Mouse (Mus musculus) olfactory bulb, adult 2 months (tissue): ENCODE results near the gene Cnnm1.

Experiments used
- CTCF ChIP-seq: fragments of 200-500 bp; IDR thresholded peaks from 2 replicates; pipeline ENCODE4 v1.5.1; 2012; ENCODE audit warnings: low read depth, mild to moderate bottlenecking, low read length, moderate library complexity; ENCODE audit not compliant: insufficient read depth
- POLR2A ChIP-seq: fragments of 200-500 bp; IDR thresholded peaks from 2 replicates; pipeline ENCODE4 v1.6.1; 2012; ENCODE audit warnings: mild to moderate bottlenecking, low read depth, low read length, moderate library complexity; ENCODE audit not compliant: insufficient read depth

DNA sequence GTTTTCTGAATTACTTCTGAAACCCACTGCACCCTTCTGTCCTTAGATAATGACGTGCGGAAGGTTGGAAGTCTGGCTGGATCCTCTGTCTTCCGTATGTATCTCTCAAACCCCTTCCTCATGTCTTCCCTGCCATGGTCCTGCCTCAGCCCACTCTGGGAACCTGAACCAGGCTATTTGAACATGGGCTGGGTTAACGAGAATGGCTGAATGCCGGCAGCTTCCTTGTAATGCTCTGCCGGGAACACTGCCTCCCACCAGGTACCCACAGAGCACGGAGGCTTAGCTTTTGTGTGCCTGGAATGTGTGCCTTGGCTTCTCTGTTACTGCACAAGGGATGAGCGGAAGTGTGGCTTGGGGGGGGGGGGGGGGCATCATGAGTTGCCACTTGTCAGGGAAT is 32.1 kb downstream of the Cnnm1 start:
- TF ChIP-seq CTCF, result no peak
- TF ChIP-seq POLR2A, result no peak
